Mouse (Mus musculus): ENCODE measurements around the gene Tmem53. TPM values are rescaled to one million over a fixed set of nuclear protein-coding genes. Genes with fewer than 3 reads are reported as not detected.

Tmem53 gene
- polyA plus RNA-seq, 1 experiment, result 1,059 TPM

DNA sequence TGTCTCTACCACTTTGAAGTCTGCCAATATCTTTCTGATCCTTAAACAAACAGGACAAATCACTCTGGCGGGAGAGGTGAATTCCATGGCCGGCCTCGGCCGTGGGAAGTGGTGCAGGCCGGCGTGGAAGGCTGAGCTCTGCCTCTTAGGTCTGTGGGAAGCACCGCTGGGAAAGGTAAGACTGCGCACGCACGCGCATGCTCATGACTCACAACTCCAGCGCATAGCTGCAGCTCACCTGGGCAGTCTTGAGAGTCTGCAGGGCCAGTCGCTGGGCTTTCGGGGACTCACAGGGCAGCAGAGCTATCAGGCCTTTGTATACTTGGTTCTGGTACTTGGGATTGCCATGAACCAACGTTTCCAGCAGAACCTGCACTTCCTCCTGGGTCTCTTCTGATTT lies 22.2 kb upstream of the Tmem53 start:
- no peak for TF ChIP-seq CTCF (IDR thresholded peaks at IDR 0.05; ENCODE audit: control insufficient read depth, insufficient read depth, insufficient replicate concordance, low read depth, low read length)
- TF ChIP-seq POLR2A (IDR thresholded peaks at IDR 0.05; ENCODE audit: control insufficient read depth, low read depth, low read length), result no peak

DNA sequence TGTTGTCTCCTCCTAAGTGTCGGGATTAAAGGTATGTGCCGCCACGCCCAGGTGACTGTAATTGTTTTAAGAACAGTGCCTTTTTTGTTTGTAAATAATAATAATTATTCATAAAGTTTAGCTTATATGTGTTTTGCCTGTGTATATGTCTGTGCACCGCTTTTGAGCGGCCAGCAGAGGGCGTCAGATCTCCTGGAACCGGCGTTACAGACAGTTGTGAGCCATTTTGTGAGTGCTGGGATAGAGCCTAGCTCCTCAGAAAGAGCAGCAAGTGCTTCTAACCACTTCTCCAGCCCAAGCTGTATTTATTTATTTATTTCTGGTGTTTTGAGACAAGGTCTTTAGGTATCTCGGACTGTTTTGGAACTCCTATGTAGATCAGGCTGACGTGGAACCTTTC lies 21.4 kb upstream of the Tmem53 start:
- TF ChIP-seq CTCF (IDR thresholded peaks at IDR 0.05; ENCODE audit: control insufficient read depth, insufficient read depth, insufficient replicate concordance, low read depth, low read length), result peak; percentile 63; the same call in 1 of the 2 replicates
- TF ChIP-seq POLR2A (IDR thresholded peaks at IDR 0.05; ENCODE audit: control insufficient read depth, low read depth, low read length), result no peak
- Histone ChIP-seq H3K27me3 (ENCODE audit: control insufficient read depth, insufficient read depth, low read length) (no peaks in the 10 kb centered on the region), H3K36me3 (ENCODE audit: control insufficient read depth, insufficient read depth, low read length) (no peaks in the 10 kb centered on the region; the same call in 1 of the 2 replicates), H3K27ac (ENCODE audit: control insufficient read depth, insufficient read depth, low read depth, low read length) (no peak overlapping the region), H3K4me1 (ENCODE audit: control insufficient read depth, insufficient read depth, low read length) (no peaks in the 10 kb centered on the region), H3K4me3 (ENCODE audit: control insufficient read depth, low read depth, low read length) (no peak overlapping the region)

More for the DNA sequence above, 22.2 kb upstream of the Tmem53 start:
- Histone ChIP-seq H3K4me3 (ENCODE audit: control insufficient read depth, low read depth, low read length) (no peak overlapping the region), H3K4me1 (ENCODE audit: control insufficient read depth, insufficient read depth, low read length) (no peaks in the 10 kb centered on the region), H3K27ac (ENCODE audit: control insufficient read depth, insufficient read depth, low read depth, low read length) (no peak overlapping the region), H3K27me3 (ENCODE audit: control insufficient read depth, insufficient read depth, low read length) (no peaks in the 10 kb centered on the region), H3K36me3 (ENCODE audit: control insufficient read depth, insufficient read depth, low read length) (no peaks in the 10 kb centered on the region; the same call in 1 of the 2 replicates)

- Histone ChIP-seq H3K27ac (ENCODE audit: control insufficient read depth, insufficient read depth, low read depth, low read length) (no peak overlapping the region), H3K27me3 (ENCODE audit: control insufficient read depth, insufficient read depth, low read length) (no peaks in the 10 kb centered on the region), H3K36me3 (ENCODE audit: control insufficient read depth, insufficient read depth, low read length) (no peaks in the 10 kb centered on the region; the same call in 1 of the 2 replicates), H3K4me3 (ENCODE audit: control insufficient read depth, low read depth, low read length) (no peak overlapping the region), H3K4me1 (ENCODE audit: control insufficient read depth, insufficient read depth, low read length) (no peaks in the 10 kb centered on the region)
- TF ChIP-seq CTCF (IDR thresholded peaks at IDR 0.05; ENCODE audit: control insufficient read depth, insufficient read depth, insufficient replicate concordance, low read depth, low read length) (no peak), POLR2A (IDR thresholded peaks at IDR 0.05; ENCODE audit: control insufficient read depth, low read depth, low read length) (no peak)
Measured at GRCm38 (mm10) chr4:117231208-117231607, 20.5 kb upstream of the Tmem53 start.

DNA sequence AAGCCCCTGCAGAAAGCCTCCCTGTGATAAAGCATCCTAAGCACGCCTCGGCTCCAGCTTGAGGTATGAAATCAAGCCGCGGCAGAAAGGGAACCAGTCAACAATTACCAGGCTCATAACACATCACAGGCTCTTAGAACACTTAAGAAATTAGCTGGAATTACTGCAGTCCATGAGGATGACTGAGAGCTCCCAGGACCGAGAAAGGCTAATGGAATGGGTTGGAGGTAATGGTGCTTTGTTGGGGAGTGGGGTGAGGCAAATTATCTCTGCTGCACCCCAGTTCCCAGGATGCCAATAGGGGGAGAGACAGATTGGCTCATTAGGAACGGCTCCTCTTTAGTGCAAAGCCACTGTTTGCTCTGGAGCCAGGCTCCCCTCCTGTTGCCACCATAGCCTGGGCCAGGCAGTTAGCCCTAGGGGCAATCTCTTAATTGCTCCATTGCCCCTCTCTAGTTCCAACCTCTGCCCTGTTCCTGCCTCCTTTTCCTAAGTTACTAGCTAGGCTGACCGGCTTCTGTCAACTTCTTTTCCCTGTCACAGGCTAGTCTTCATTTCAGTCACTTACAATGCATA lies 17.5 kb upstream of the Tmem53 start:
- TF ChIP-seq POLR2A (IDR thresholded peaks at IDR 0.05; ENCODE audit: control insufficient read depth, low read depth, low read length) (no peak), CTCF (IDR thresholded peaks at IDR 0.05; ENCODE audit: control insufficient read depth, insufficient read depth, insufficient replicate concordance, low read depth, low read length) (no peak)
- Histone ChIP-seq H3K4me1 (ENCODE audit: control insufficient read depth, insufficient read depth, low read length) (no peaks in the 10 kb centered on the region), H3K27ac (ENCODE audit: control insufficient read depth, insufficient read depth, low read depth, low read length) (no peak overlapping the region), H3K36me3 (ENCODE audit: control insufficient read depth, insufficient read depth, low read length) (no peaks in the 10 kb centered on the region; the same call in 1 of the 2 replicates), H3K4me3 (ENCODE audit: control insufficient read depth, low read depth, low read length) (no peak overlapping the region), H3K27me3 (ENCODE audit: control insufficient read depth, insufficient read depth, low read length) (no peaks in the 10 kb centered on the region)

GRCm38 (mm10) chr4:117235822-117236221 lies 15.9 kb upstream of the Tmem53 start:
- no peaks in the 10 kb centered on the region for H3K4me1 ChIP-seq (ENCODE audit: control insufficient read depth, insufficient read depth, low read length)
- no peaks in the 10 kb centered on the region; the same call in 1 of the 2 replicates for H3K36me3 ChIP-seq (ENCODE audit: control insufficient read depth, insufficient read depth, low read length)
- TF ChIP-seq POLR2A (IDR thresholded peaks at IDR 0.05; ENCODE audit: control insufficient read depth, low read depth, low read length) (no peak), CTCF (IDR thresholded peaks at IDR 0.05; ENCODE audit: control insufficient read depth, insufficient read depth, insufficient replicate concordance, low read depth, low read length) (no peak)
- no peak overlapping the region for H3K4me3 ChIP-seq (ENCODE audit: control insufficient read depth, low read depth, low read length)
- H3K27ac ChIP-seq (ENCODE audit: control insufficient read depth, insufficient read depth, low read depth, low read length), result no peak overlapping the region
- no peaks in the 10 kb centered on the region for H3K27me3 ChIP-seq (ENCODE audit: control insufficient read depth, insufficient read depth, low read length)

DNA sequence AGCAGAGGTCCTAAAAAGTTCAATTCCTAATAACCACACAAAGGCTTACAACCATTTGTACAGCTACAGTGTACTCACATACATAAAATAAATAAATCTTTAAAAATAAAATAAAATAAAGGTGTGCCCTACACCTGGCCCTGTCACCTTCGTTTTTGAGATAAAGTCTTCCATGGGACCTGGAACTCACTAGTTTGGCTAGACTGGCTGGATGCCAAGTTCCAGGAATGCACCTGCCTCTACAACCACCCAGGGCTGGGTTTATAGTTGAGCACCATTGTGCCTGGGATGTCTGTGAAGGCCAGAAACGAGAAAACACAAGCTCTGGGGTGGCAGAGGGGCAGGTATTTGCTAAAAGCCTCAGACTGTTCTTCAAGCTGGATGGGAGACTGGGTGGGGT lies 12.6 kb upstream of the Tmem53 start:
- no peak overlapping the region for H3K27ac ChIP-seq (ENCODE audit: control insufficient read depth, insufficient read depth, low read depth, low read length)
- TF ChIP-seq CTCF (IDR thresholded peaks at IDR 0.05; ENCODE audit: control insufficient read depth, insufficient read depth, insufficient replicate concordance, low read depth, low read length) (no peak), POLR2A (IDR thresholded peaks at IDR 0.05; ENCODE audit: control insufficient read depth, low read depth, low read length) (no peak)
- no peak overlapping the region for H3K4me3 ChIP-seq (ENCODE audit: control insufficient read depth, low read depth, low read length)
- H3K4me1 ChIP-seq (ENCODE audit: control insufficient read depth, insufficient read depth, low read length), result no peaks in the 10 kb centered on the region
- H3K27me3 ChIP-seq (ENCODE audit: control insufficient read depth, insufficient read depth, low read length), result no peaks in the 10 kb centered on the region
- no peaks in the 10 kb centered on the region; the same call in 1 of the 2 replicates for H3K36me3 ChIP-seq (ENCODE audit: control insufficient read depth, insufficient read depth, low read length)

- no peaks in the 10 kb centered on the region for H3K4me1 ChIP-seq (ENCODE audit: control insufficient read depth, insufficient read depth, low read length)
- no peak overlapping the region for H3K27ac ChIP-seq (ENCODE audit: control insufficient read depth, insufficient read depth, low read depth, low read length)
- H3K4me3 ChIP-seq (ENCODE audit: control insufficient read depth, low read depth, low read length), result no peak overlapping the region
- H3K36me3 ChIP-seq (ENCODE audit: control insufficient read depth, insufficient read depth, low read length), result no peaks in the 10 kb centered on the region
- TF ChIP-seq CTCF (IDR thresholded peaks at IDR 0.05; ENCODE audit: control insufficient read depth, insufficient read depth, insufficient replicate concordance, low read depth, low read length) (no peak), POLR2A (IDR thresholded peaks at IDR 0.05; ENCODE audit: control insufficient read depth, low read depth, low read length) (no peak)
- no peaks in the 10 kb centered on the region for H3K27me3 ChIP-seq (ENCODE audit: control insufficient read depth, insufficient read depth, low read length)
Measured at GRCm38 (mm10) chr4:117240867-117241266, 10.9 kb upstream of the Tmem53 start.
